Mouse (Mus musculus): ENCODE measurements around the gene Mettl27.

Mettl27 gene

DNA sequence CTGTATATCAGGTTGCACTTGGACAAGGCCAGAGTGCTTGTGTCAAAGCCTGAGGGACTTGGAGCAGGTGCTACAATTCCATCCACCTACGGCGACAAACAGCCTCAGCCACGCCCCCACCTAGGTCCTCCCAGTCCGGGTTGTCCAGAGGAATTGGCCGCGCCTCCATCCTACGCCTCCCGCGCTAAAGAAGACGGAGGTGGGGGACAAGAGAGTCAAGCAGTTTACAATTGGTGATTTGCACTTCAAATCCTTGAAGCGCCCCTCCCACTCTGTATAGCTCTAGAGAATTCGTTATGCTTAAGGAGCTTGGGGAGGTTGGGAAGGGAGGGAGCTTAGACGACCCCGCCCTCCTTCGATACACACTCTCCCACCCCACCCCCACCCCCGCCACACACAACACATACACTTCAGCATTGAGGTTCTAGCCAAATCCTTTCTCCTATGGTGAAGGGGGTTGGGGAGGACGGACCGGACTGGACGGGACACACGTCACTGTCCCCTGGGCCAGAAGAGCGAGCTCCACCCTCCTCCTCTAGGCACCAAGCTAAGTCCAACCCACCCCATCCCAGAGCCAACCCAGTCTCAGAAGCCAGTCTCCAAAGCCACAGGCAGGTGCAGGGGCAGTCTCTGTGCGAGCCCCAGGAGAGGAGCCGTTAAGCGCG, 53.6 kb downstream of the Mettl27 start, which contains the start of gene Cldn3:
Cldn3 (plus strand) TSS at position 582 of the 665 bp plus-strand sequence.
- DNase-seq (ENCODE audit: low read depth, low spot score) = peak; percentile 97

DNA sequence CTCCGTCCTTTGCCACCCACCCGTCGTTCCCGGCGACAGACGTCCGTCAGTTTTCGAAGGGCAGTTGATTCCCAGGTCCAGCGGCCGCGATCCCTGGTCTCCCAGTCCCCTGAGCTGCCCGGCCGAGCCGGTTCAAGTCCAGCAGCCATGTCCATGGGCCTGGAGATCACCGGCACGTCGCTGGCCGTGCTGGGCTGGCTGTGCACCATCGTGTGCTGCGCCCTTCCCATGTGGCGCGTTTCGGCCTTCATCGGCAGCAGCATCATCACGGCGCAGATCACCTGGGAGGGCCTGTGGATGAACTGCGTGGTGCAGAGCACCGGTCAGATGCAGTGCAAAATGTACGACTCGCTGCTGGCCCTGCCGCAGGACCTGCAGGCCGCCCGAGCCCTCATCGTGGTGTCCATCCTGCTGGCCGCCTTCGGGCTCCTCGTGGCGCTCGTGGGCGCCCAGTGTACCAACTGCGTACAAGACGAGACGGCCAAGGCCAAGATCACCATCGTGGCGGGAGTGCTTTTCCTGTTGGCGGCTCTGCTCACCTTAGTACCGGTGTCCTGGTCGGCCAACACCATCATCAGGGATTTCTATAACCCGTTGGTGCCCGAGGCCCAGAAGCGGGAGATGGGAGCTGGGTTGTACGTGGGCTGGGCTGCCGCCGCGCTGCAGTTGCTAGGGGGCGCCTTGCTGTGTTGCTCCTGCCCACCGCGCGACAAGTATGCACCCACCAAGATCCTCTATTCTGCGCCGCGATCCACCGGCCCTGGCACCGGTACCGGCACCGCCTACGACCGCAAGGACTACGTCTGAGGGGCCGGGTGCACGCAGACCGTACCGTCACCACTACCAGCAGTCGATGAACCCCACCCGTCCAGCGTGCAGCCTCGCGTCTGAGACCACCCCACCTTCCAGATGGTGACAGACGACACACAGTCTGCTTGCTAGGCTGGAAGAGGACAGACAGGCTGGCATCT, 54.4 kb downstream of the Mettl27 start:
- DNase-seq (ENCODE audit: low read depth, low spot score) = peak; percentile 46

DNA sequence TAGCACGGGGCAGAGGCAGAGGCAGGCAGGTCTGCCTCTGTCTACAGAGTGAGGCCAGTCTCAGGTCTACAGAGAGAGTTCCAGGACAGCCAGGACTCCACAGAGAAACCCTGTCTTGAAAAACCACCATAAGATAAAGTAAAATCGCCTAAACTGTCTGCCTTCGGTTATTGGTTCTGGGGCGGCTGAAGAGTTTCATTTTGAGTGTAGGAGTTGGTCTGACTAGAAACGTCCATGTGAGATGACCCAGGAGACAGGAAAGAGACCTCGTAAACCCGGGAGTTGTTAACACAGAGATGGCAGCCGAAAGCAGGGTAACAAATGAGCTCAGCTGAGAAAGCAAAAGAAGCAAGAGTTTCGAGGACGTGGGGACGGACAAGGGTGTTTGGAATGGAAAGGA, 57.0 kb downstream of the Mettl27 start:
- no peak for DNase-seq (ENCODE audit: low read depth, low spot score)

DNA sequence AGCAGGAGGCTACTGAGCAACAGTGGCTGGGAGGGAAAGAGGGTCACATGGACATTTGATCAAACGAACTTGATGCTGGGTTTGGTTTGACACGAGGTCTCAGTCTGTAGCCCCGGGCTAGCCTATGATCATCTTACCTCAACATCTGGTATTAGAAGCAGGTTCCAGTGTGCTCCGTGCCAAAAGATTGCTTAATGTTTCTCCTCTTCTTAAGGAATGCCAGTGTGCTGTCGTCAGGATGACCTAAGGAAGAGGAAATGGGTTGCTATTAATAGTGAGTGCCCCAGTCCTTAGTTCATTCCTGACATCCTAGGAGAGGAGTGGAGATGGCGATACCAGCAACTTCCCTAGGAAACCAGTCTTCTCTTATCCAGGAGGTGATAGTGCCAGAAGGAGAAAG, 57.6 kb downstream of the Mettl27 start:
- no peak for DNase-seq (ENCODE audit: low read depth, low spot score)
